Mouse (Mus musculus) C2C12 (cell line): ENCODE results near the gene Zfp46. TPM values are rescaled to one million over a fixed set of nuclear protein-coding genes. Genes with fewer than 3 reads are reported as not detected.

Source experiments
- H3K27me3 ChIP-seq: one replicate; pipeline ENCODE4 v1.6.1; 2011; ENCODE audit not compliant: control insufficient read depth, insufficient read depth, insufficient read length
- H3K36me3 ChIP-seq: one replicate; pipeline ENCODE4 v1.6.1; 2011; ENCODE audit not compliant: control insufficient read depth, insufficient read depth
- H3K4me3 ChIP-seq: one replicate; pipeline ENCODE4 v1.5.1; 2011; ENCODE audit warnings: mild to moderate bottlenecking, control low read depth; ENCODE audit not compliant: poor library complexity, insufficient read depth, severe bottlenecking
- H3K79me2 ChIP-seq: one replicate; pipeline ENCODE4 v1.6.1; 2011; ENCODE audit not compliant: control insufficient read depth, insufficient read depth
- H3K79me3 ChIP-seq: one replicate; pipeline ENCODE4 v1.6.1; 2011; ENCODE audit warnings: low read depth, control low read depth
- H3ac ChIP-seq: one replicate; pipeline ENCODE3; 2011; ENCODE audit warnings: low read depth; ENCODE audit not compliant: control insufficient read depth, insufficient read length
- CEBPB ChIP-seq: IDR thresholded peaks from one replicate; pipeline ENCODE4 v1.6.1; 2011; ENCODE audit warnings: low read depth, mild to moderate bottlenecking, control low read depth, moderate library complexity
- CTCF ChIP-seq: IDR thresholded peaks from one replicate; pipeline ENCODE4 v1.5.1; 2011; ENCODE audit not compliant: control insufficient read depth, insufficient read depth, insufficient read length
- FOSL1 ChIP-seq: IDR thresholded peaks from one replicate; pipeline ENCODE4 v1.8.0; 2011; ENCODE audit warnings: mild to moderate bottlenecking, low read length; ENCODE audit not compliant: poor library complexity, insufficient read depth, severe bottlenecking
- MAX ChIP-seq: IDR thresholded peaks from one replicate; pipeline ENCODE4 v1.6.1; 2011; ENCODE audit warnings: mild to moderate bottlenecking, control low read depth
- MYOD1 ChIP-seq: IDR thresholded peaks from one replicate; pipeline ENCODE4 v1.6.1; 2011; ENCODE audit warnings: low read depth; ENCODE audit not compliant: control insufficient read depth, insufficient read length
- MYOG ChIP-seq: IDR thresholded peaks from one replicate; pipeline ENCODE4 v1.6.1; 2011; ENCODE audit not compliant: control insufficient read depth, insufficient read length; ENCODE audit errors: extremely low read depth
- USF1 ChIP-seq: IDR thresholded peaks from one replicate; pipeline ENCODE4 v1.6.1; 2011; ENCODE audit warnings: low read depth, mild to moderate bottlenecking, control low read depth, moderate library complexity
- polyA plus RNA-seq: library from polyadenylated mRNA; unstranded; fragments of >200 nt; fragmentation: generic; extraction: Trizol; gene quantifications from one replicate; pipeline ENCODE4 v1.2.1, GENCODE M21; 2012; ENCODE audit warnings: missing spikeins

Gene Zfp46
- polyA plus RNA-seq, 1 experiment = 5.2 TPM

DNA sequence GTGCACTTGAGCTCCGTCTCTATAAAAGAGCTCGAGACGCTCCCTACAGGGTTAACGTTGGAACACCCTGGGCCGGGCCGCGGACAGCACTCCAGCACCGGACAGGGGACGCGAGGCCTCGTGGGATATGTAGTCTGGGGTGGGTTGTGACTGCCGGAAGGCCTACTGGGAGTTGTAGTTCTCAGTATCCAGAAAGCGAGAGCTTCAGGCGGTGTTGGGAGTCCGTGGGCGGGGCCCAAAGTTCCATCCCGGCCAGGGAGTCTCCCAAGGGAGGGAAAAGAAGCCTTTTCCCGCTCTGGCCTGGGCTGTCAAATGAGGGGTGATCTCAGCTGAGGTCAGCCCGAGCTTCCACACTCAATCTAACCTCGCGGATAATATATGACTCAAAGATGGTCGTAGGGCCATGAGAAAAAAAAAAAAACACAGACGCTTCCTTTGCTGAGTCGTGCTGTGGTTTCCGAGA lies 896 bp downstream of the Zfp46 start:
- no peaks in the 10 kb centered on the region for H3K27me3 ChIP-seq
- peak overlapping the region; percentile 57 for H3K4me3 ChIP-seq
- TF ChIP-seq CEBPB = no peak
- no peak for TF ChIP-seq MYOD1
- TF ChIP-seq USF1 = no peak
- TF ChIP-seq MAX = no peak
- no peak for TF ChIP-seq CTCF
- TF ChIP-seq MYOG = no peak
- no peak for TF ChIP-seq FOSL1
- peak overlapping the region; percentile 42 for H3ac ChIP-seq
- peaks cover 33% of the 10 kb centered on the region for H3K36me3 ChIP-seq
- peaks cover 25% of the 10 kb centered on the region for H3K79me2 ChIP-seq
- peaks cover 15% of the 10 kb centered on the region for H3K79me3 ChIP-seq

DNA sequence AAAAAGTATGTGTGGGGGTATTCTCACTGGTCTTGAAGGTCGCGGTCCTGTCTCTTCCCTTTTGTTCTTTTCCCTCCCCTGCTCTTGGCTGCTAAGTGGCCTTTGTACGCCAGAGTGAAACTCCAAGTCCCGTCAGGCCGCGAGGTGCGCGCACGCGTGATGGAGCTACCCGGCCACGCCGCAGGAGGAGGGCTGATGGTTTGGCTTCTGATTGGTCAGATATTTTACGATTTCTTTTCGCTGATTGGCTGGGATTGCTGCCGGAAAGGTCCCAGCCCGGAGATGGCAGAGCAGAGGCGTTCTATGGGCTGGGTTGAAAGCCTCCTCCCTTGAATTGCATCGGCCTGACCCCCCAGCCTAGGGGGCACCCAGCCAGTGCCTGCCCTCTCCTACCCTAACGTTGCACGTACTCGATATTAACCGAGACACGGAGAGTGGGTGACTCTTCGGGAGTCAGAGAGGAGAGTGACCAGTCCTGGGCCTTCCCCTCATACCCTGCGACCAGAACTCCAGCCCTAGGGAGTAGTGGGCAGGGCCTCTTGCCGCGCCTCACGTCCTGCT lies 1.4 kb downstream of the Zfp46 start:
- peaks cover 25% of the 10 kb centered on the region for H3K79me2 ChIP-seq
- TF ChIP-seq MAX = peak; percentile 18
- TF ChIP-seq CEBPB = no peak

DNA sequence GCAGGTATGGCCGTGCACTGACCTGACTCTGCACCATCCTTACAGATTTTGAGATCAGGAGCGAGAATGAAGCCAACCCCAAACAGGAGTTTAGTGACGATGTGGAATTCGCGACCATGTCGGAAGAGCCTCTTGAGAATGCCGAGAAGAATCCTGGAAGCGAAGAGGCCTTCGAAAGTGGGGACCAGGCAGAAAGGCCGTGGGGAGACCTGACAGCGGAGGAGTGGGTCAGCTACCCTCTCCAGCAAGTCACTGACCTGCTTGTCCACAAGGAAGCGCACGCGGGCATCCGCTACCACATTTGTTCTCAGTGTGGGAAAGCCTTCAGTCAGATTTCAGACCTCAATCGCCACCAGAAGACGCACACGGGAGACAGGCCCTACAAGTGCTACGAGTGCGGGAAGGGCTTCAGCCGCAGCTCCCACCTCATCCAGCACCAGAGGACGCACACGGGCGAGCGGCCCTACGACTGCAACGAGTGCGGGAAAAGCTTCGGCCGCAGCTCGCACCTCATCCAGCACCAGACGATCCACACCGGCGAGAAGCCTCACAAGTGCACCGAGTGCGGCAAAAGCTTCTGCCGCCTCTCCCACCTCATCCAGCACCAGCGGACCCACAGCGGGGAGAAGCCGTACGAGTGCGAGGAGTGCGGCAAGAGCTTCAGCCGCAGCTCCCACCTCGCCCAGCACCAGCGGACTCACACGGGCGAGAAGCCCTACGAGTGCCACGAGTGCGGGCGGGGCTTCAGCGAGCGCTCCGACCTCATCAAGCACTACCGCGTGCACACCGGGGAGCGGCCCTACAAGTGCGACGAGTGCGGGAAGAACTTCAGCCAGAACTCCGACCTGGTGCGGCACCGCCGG lies 5.7 kb downstream of the Zfp46 start:
- no peaks in the 10 kb centered on the region for H3K27me3 ChIP-seq
- no peak for TF ChIP-seq CTCF
- TF ChIP-seq MYOG = no peak
- no peak for TF ChIP-seq USF1
- no peak for TF ChIP-seq CEBPB
- no peak for TF ChIP-seq MYOD1
- TF ChIP-seq FOSL1 = no peak
- TF ChIP-seq MAX = no peak
- no peak overlapping the region for H3K4me3 ChIP-seq
- peaks cover 15% of the 10 kb centered on the region for H3K79me3 ChIP-seq
- peaks cover 59% of the 10 kb centered on the region for H3K36me3 ChIP-seq
- H3ac ChIP-seq = no peak overlapping the region
- H3K79me2 ChIP-seq = peaks cover 25% of the 10 kb centered on the region

More for the DNA sequence above, 1.4 kb downstream of the Zfp46 start:
- Histone ChIP-seq H3ac (peak overlapping the region; percentile 93), H3K79me3 (peaks cover 15% of the 10 kb centered on the region), H3K36me3 (peaks cover 36% of the 10 kb centered on the region), H3K27me3 (no peaks in the 10 kb centered on the region), H3K4me3 (peak overlapping the region; percentile 57)

DNA sequence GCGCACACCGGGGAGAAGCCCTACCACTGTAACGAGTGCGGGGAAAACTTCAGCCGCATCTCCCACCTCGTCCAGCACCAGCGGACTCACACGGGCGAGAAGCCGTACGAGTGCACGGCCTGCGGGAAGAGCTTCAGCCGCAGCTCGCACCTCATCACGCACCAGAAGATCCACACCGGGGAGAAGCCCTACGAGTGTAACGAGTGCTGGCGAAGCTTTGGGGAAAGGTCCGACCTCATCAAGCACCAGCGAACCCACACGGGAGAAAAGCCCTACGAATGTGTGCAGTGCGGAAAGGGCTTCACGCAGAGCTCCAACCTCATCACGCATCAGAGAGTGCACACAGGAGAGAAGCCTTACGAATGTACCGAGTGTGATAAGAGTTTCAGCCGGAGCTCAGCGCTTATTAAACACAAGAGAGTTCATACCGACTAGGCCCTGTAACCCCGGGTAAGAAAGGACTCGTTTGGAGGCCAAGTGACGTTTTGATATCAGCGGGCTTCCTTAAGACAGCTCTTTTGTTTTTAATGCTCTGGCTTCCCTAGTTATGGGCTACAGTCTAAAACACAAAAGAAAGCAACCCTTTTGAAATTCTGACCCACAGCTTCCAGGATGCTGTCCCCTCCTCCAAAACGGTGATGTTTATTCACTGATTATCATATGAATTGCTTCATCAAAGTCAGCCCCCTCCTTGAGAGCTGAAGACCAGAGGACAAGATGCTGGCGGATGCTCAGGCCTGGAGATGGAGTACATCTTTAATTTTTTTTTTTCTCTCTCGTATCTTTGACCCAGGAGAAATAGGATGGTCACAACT lies 6.5 kb downstream of the Zfp46 start:
- Histone ChIP-seq H3K36me3 (peaks cover 59% of the 10 kb centered on the region), H3K4me3 (no peak overlapping the region), H3K79me3 (peaks cover 15% of the 10 kb centered on the region), H3K79me2 (peaks cover 25% of the 10 kb centered on the region), H3ac (no peak overlapping the region), H3K27me3 (no peaks in the 10 kb centered on the region)
- TF ChIP-seq MAX = no peak
- TF ChIP-seq USF1 = no peak
- no peak for TF ChIP-seq CTCF
- no peak for TF ChIP-seq MYOD1
- no peak for TF ChIP-seq MYOG
- no peak for TF ChIP-seq CEBPB

DNA sequence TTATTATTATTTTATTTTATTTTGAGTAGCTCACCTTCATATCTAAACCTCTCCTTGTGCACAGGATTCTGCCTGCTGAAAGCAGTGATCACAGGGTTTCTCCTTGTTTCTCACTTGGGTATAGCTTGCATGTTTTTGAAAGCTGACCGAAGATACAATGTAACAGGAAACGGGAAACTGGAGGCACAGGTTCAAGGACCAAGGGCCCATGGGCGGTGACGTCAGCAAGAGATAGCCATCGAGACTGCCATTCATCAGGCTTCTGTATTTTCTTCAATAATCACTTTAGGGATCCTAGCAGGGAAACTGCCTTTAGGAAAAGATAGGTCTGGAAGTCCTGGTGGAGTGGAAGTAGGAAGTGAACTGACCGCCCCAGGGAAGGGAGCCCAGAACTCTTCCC lies 7.2 kb downstream of the Zfp46 start:
- Histone ChIP-seq H3K36me3 (peaks cover 59% of the 10 kb centered on the region), H3K4me3 (no peak overlapping the region), H3ac (no peak overlapping the region), H3K79me3 (peaks cover 9% of the 10 kb centered on the region), H3K79me2 (peaks cover 20% of the 10 kb centered on the region), H3K27me3 (no peaks in the 10 kb centered on the region)
- TF ChIP-seq MYOD1 (no peak), USF1 (no peak), CEBPB (no peak), CTCF (no peak), MAX (no peak), FOSL1 (no peak)
